Mouse (Mus musculus) erythroblast, embryonic 14.5 days (primary cell): ENCODE measurements around the gene Nf2. TPM values are rescaled to one million over a fixed set of nuclear protein-coding genes. Genes with fewer than 3 reads are reported as not detected.

Source experiments
- H3K27me3 ChIP-seq: 2 replicates; pipeline ENCODE4 v1.6.1; 2012; ENCODE audit warnings: inconsistent platforms; ENCODE audit not compliant: control insufficient read depth
- H3K36me3 ChIP-seq: 2 replicates; pipeline ENCODE4 v1.6.1; 2012; ENCODE audit warnings: mild to moderate bottlenecking, inconsistent platforms; ENCODE audit not compliant: control insufficient read depth
- H3K4me1 ChIP-seq: 2 replicates; pipeline ENCODE4 v1.6.1; 2012; ENCODE audit warnings: inconsistent platforms; ENCODE audit not compliant: control insufficient read depth
- H3K4me3 ChIP-seq: replicated peaks from 2 replicates; pipeline ENCODE3; 2012; ENCODE audit warnings: moderate library complexity, mild to moderate bottlenecking, inconsistent platforms
- H3K9me3 ChIP-seq: 2 replicates; pipeline ENCODE4 v1.6.1; 2012; ENCODE audit warnings: low read length, inconsistent platforms, mixed read lengths; ENCODE audit not compliant: control insufficient read depth
- GATA1 ChIP-seq: IDR thresholded peaks from 2 replicates; pipeline ENCODE4 v1.6.1; 2012; ENCODE audit warnings: low read length, inconsistent platforms, mixed read lengths
- TAL1 ChIP-seq: IDR thresholded peaks from 3 replicates; pipeline ENCODE4 v1.6.1; 2012; ENCODE audit warnings: low read length, inconsistent platforms, mixed read lengths
- polyA plus RNA-seq: library from polyadenylated mRNA; stranded (reverse); fragments of >175 nt; gene quantifications from 2 replicates; pipeline ENCODE4 v1.2.3, GENCODE M21; 2012

Nf2 gene
- polyA plus RNA-seq, 1 experiment = 1.5 TPM

- H3K4me1 ChIP-seq = no peaks in the 10 kb centered on the region
- peaks cover 8% of the 10 kb centered on the region for H3K36me3 ChIP-seq
Observed at GRCm38 (mm10) chr11:4729603-4730002, 119.7 kb downstream of the Nf2 start.

GRCm38 (mm10) chr11:4721728-4722127 is 127.6 kb downstream of the Nf2 start:
- Histone ChIP-seq H3K27me3 (no peaks in the 10 kb centered on the region), H3K4me1 (no peaks in the 10 kb centered on the region), H3K36me3 (peaks cover 13% of the 10 kb centered on the region), H3K4me3 (no peak overlapping the region), H3K9me3 (no peaks in the 10 kb centered on the region)
- TF ChIP-seq GATA1 (no peak), TAL1 (no peak)

More at GRCm38 (mm10) chr11:4729603-4730002, 119.7 kb downstream of the Nf2 start:
- no peaks in the 10 kb centered on the region for H3K27me3 ChIP-seq
- H3K9me3 ChIP-seq = no peaks in the 10 kb centered on the region
- TF ChIP-seq GATA1 = no peak
- TF ChIP-seq TAL1 = no peak
- H3K4me3 ChIP-seq = no peak overlapping the region

GRCm38 (mm10) chr11:4720900-4721580 is 128.3 kb downstream of the Nf2 start:
- Histone ChIP-seq H3K36me3 (peaks cover 13% of the 10 kb centered on the region), H3K9me3 (no peaks in the 10 kb centered on the region), H3K4me1 (no peaks in the 10 kb centered on the region), H3K4me3 (no peak overlapping the region), H3K27me3 (no peaks in the 10 kb centered on the region)
- TF ChIP-seq GATA1 (no peak), TAL1 (no peak)

- Histone ChIP-seq H3K36me3 (peaks cover 13% of the 10 kb centered on the region), H3K4me3 (no peak overlapping the region)
- TF ChIP-seq GATA1 (no peak), TAL1 (no peak)
Observed at GRCm38 (mm10) chr11:4720393-4720792, 128.9 kb downstream of the Nf2 start.

GRCm38 (mm10) chr11:4719961-4720360 is 129.4 kb downstream of the Nf2 start:
- Histone ChIP-seq H3K27me3 (no peaks in the 10 kb centered on the region), H3K9me3 (no peaks in the 10 kb centered on the region), H3K4me3 (no peak overlapping the region), H3K4me1 (no peaks in the 10 kb centered on the region), H3K36me3 (peaks cover 12% of the 10 kb centered on the region)
- TF ChIP-seq TAL1 = no peak
- no peak for TF ChIP-seq GATA1

More at GRCm38 (mm10) chr11:4720393-4720792, 128.9 kb downstream of the Nf2 start:
- H3K9me3 ChIP-seq = no peaks in the 10 kb centered on the region
- no peaks in the 10 kb centered on the region for H3K27me3 ChIP-seq
- no peaks in the 10 kb centered on the region for H3K4me1 ChIP-seq

GRCm38 (mm10) chr11:4718548-4718947 is 130.8 kb downstream of the Nf2 start:
- H3K4me1 ChIP-seq = no peaks in the 10 kb centered on the region
- H3K9me3 ChIP-seq = no peaks in the 10 kb centered on the region
- H3K36me3 ChIP-seq = peaks cover 3% of the 10 kb centered on the region; the same call in 1 of the 2 replicates
- no peak overlapping the region for H3K4me3 ChIP-seq
- H3K27me3 ChIP-seq = no peaks in the 10 kb centered on the region
- TF ChIP-seq TAL1 (no peak), GATA1 (no peak)

GRCm38 (mm10) chr11:4716530-4717236 is 132.7 kb downstream of the Nf2 start:
- TF ChIP-seq GATA1 = no peak
- no peak for TF ChIP-seq TAL1
- H3K9me3 ChIP-seq = no peaks in the 10 kb centered on the region
- H3K36me3 ChIP-seq = no peaks in the 10 kb centered on the region
- no peaks in the 10 kb centered on the region for H3K27me3 ChIP-seq
- no peak overlapping the region for H3K4me3 ChIP-seq
- no peaks in the 10 kb centered on the region for H3K4me1 ChIP-seq

Other genes starting within 250 kb of the Nf2 start
- not detected in 2 replicates for gene Gm11032, start 229.5 kb downstream of the Nf2 start, polyA plus RNA-seq
- 4.5 and 5.3 TPM in 2 replicates for gene Ascc2, start 211.8 kb downstream of the Nf2 start, polyA plus RNA-seq
- gene Uqcr10, start 145.2 kb downstream of the Nf2 start, polyA plus RNA-seq = 7.9 and 8.8 TPM in 2 replicates
- gene Zmat5, start 144.9 kb downstream of the Nf2 start, polyA plus RNA-seq = 5.8 and 7.4 TPM in 2 replicates
- gene Cabp7, start 102.8 kb downstream of the Nf2 start, polyA plus RNA-seq = not detected in 2 replicates
- gene Nipsnap1, start 24.4 kb upstream of the Nf2 start, polyA plus RNA-seq = 0.38 and 0.72 TPM in 2 replicates
- 0.29 and 0.65 TPM in 2 replicates for gene Thoc5, start 45.8 kb upstream of the Nf2 start, polyA plus RNA-seq
- 0.01 and 0.02 TPM in 2 replicates for gene Nefh, start 98.5 kb upstream of the Nf2 start, polyA plus RNA-seq
- 17.5 and 18.7 TPM in 2 replicates for gene Ap1b1, start 137.3 kb upstream of the Nf2 start, polyA plus RNA-seq
- not detected in 2 replicates for gene Rasl10a, start 208.6 kb upstream of the Nf2 start, polyA plus RNA-seq
- gene Gas2l1, start 215.8 kb upstream of the Nf2 start, polyA plus RNA-seq = 1.7 and 2.3 TPM in 2 replicates
- 1.6 and 2.0 TPM in 2 replicates for gene Rhbdd3, start 249.4 kb upstream of the Nf2 start, polyA plus RNA-seq
- 130 and 171 TPM in 2 replicates for gene Ewsr1, start 249.7 kb upstream of the Nf2 start, polyA plus RNA-seq